Mouse (Mus musculus) embryo, embryonic 10 days (tissue): ENCODE data around the gene Olfr1205.

Source experiments
- DNase-seq: peaks from one replicate; pipeline ENCODE4 v3.0.0-alpha.2; 2015; ENCODE audit warnings: low spot score

Gene Olfr1205

DNA sequence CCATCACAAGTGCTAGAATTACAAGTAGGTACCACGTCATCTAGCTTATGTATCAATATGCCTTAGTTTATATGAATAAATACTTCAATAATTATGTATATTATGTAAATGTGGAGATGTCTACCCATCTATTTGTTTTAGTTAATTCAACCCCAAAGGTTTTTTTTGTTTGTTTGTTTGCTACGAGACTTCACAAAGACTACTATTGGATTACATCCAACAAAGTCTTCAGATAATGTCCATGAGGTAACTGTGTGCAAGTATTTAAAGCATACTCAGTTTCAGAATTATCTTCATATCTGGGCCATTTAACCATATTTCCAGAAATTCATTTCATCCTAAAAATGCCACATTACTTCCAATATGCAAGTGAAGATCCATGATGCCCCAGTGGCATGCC is at the start of gene Olfr1205:
TSS of gene Olfr1205 (plus strand) at position 301 of the 400 bp plus-strand sequence.
- no peak for DNase-seq

GRCm38 (mm10) chr2:88792736-88793135 is 36.8 kb upstream of the Olfr1205 start, which contains the start of gene Olfr1201:
Olfr1201 (plus strand) TSS chr2:88793036.
- DNase-seq, result no peak

DNA sequence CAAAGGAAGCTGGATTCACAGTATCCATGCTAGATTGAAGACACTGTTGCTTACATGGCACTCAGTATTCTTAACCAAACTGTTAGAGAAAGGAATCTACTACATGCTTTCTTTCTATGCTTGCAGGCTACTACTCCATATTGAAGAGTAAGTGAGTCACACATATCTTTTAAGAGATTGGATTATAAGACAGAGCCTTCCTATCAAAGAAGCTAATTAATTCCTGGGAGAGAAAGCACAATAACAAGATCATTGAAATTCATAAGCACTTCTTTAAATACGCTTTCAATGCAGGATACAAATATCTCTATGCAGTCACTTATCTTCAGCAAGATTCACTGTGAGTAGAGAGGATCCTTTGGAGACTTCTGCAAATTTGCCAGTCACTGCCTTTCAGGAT is 15.3 kb upstream of the Olfr1205 start, which contains the start of gene Olfr1202:
TSS of gene Olfr1202 (plus strand) at position 301 of the 400 bp plus-strand sequence.
- DNase-seq, result no peak

- DNase-seq, result no peak
These were observed 8.9 kb downstream of the Olfr1205 start for GRCm38 (mm10) chr2:88838477-88838876.

GRCm38 (mm10) chr2:88848992-88849391 is 19.5 kb downstream of the Olfr1205 start, which contains the start of gene Olfr1204:
Olfr1204 (plus strand) TSS chr2:88849292.
- DNase-seq, result no peak

GRCm38 (mm10) chr2:88862931-88863330 is 33.4 kb downstream of the Olfr1205 start, which contains the start of gene Olfr1206:
Olfr1206 (plus strand) TSS chr2:88863231.
- DNase-seq, result no peak
